Mouse (Mus musculus): ENCODE measurements around the gene Hipk1. TPM values are rescaled to one million over a fixed set of nuclear protein-coding genes. Genes with fewer than 3 reads are reported as not detected.
"Not testable (repeated sequence)": the region's sequence is repeated elsewhere in the genome, so short reads cannot be mapped to it uniquely, and the experiment has no call there.

Gene Hipk1
- polyA plus RNA-seq, 1 experiment from 2014 or later = 29.3 TPM

DNA sequence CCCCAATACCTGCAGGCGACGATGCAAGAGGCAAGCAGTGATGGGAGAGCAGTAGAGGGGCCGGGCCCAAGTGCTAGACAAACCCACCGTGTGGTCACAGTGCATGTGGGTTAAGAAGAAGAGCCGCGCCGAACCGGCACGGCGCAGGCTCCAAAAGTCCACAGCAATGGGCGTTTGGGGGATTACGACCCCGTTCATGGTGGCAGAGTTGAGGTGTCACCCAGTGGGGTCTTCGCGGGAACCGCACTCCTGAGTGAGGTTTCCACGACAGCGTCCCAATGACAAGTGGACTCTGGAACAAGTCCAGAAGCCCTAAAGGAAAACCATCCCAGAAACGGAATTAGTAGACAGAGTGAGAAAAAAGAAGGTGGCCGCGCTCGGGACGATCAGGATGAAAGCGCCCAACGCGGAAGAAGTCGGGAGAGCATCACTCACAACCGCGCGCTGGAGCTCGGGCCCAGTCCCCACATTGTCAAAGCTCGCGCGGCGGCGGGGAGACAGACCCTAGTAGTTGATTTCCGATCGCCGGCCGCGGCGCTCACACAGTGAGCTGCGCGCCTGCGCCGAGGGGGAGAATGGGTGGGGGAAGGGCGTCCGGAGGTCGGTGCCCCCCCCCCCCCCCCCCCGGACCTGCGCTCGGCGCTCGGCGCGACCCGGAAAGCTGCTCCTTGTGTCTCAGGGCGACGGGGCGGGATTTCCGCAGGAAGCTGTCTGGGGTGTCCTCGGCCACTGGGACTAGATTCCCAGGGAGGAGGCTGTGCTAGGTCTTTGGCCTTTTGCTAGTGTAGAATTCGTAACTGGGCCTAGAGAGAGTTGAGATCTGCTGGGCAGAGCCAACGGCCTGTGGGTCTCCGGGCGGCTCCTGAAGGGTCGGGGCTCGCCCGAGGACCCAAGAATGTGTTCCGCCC lies 17.8 kb upstream of the Hipk1 start, which contains the start of the genes Dclre1b, Ap4b1 and Gm43064:
TSS of gene Dclre1b (minus strand) at position 554 of the 908 bp plus-strand sequence.
TSS of gene Ap4b1 (plus strand) at position 630 of the 908 bp plus-strand sequence.
TSS of gene Gm43064 (plus strand) at position 683 of the 908 bp plus-strand sequence.
- peaks cover 17% of the 10 kb centered on the region for H3K36me3 ChIP-seq (ENCODE audit: inconsistent target)
- H3K4me3 ChIP-seq (ENCODE audit: inconsistent target) = peak within 1 kb of the TSS; percentile 95
- H3K27ac ChIP-seq = peak within 1 kb of the TSS; percentile 83
- under 1% methylated on average over 58 of the region's 70 CpGs for WGBS (ENCODE audit: missing documents)
- H3K79me2 ChIP-seq (ENCODE audit: inconsistent target) = peaks cover 55% of the 10 kb centered on the region

DNA sequence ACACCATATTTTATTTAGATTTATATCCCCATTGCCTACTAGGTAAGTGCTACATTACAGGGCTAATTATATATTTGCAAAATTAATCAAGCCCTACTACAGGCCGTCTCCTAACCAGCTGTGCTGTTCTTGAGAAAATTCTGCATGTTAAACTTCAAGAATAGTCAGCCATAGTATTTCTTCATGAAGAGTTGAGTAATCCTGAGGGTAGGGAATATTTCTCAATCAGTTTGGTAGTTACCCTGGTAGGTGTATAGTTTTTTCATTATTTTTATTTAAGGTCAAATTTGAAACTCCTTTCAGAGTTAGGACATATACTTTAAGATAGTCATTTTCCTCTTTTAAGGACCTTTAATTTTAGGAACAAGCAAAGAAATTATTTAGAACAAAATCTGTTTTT lies 14.3 kb upstream of the Hipk1 start:
- peaks cover 55% of the 10 kb centered on the region for H3K79me2 ChIP-seq (ENCODE audit: inconsistent target)
- no peak overlapping the region for H3K4me3 ChIP-seq (ENCODE audit: inconsistent target)
- no peaks in the 10 kb centered on the region; the same call in 1 of the 2 replicates for H3K36me3 ChIP-seq (ENCODE audit: inconsistent target)
- WGBS (ENCODE audit: missing documents) = 50% methylated on average over 1 of the region's 1 CpGs
- peak overlapping the region; percentile 31 for H3K27ac ChIP-seq

DNA sequence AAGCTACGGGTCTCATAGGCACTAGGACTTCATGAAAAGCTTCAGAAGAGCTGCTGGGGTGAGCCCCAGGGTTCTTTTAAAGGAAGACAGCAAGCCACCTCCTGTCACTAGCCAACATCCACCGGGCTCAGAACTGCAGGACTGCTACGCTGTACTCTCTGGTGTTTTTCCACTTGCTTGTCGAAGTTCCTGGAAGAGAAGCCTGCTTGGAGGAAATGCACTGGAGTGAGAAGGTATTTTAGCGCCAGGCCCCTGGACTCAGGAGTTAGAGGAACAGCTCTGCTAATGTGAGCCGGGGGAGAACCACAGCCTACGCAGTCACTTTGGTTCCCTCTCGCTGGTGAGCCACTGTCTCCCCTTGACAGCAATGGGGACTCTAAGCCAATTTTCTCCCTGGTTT lies 11.5 kb upstream of the Hipk1 start:
- no peaks in the 10 kb centered on the region; the same call in 1 of the 2 replicates for H3K36me3 ChIP-seq (ENCODE audit: inconsistent target)
- 27% methylated on average over 8 of the region's 8 CpGs for WGBS (ENCODE audit: missing documents)
- H3K79me2 ChIP-seq (ENCODE audit: inconsistent target) = peaks cover 37% of the 10 kb centered on the region
- H3K4me3 ChIP-seq (ENCODE audit: inconsistent target) = no peak overlapping the region
- H3K27ac ChIP-seq = peak overlapping the region; percentile 98

DNA sequence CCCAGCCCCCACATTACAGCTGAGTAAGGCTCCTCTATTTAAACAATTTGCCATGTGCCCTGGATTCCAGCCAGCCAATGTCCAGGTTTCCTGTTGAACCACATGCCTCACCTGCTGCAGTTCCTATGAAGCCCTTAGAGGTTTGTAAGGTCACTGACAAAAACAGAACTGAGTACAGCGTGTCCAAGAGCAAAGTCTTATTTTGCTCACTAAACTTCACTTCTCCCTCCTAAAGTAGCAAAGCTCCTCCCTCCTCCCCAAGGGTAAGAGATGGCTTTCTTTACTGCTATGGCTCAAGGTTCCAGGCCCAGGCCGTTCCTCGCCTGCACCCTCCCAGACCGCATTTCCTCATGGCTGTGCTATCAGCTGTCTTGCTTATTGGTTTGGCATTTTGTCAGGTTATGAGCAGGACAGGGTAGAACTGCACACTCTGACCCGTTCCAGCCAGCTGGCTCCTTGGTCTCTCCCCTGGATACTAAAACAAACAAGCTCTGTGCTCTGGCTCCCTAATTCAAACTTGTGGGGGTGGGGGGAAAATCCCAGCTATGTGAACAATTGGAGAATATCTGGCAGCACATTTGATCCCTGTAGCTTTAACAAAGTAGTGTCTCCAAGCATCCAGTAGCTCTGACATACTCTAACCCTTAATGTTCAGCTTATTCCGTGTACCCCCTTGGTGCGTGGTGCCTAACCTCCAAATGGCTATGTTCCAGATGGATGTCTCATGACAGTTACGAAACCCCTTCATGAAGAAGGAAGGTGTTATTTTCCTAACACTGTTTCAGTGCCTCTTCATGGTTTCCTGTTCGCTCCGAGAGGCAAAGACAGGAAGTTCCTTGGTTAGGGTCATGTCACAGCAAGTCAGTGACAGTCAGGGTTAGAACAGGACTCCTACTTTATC lies 10.5 kb upstream of the Hipk1 start:
- WGBS (ENCODE audit: missing documents) = 2% methylated on average over 10 of the region's 10 CpGs

DNA sequence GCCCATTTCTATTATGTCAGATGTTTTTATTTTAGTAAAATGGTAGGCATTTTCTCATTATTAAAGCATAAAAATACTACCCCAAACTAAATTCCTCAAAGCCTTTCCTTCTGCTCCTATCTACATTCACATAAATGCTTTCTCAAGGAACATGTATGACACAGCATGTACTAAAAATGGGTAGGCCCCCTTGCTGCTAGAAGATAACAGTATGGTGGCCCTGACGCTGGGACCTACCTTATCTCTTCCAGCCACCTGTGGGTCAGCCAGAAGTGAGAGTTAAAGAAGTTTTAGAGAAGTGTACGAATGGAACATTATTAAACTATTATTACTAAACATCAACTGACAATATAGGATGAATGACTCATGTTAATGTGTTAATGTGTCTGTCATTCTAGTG lies 8.1 kb upstream of the Hipk1 start:
- no peaks in the 10 kb centered on the region; the same call in 1 of the 2 replicates for H3K36me3 ChIP-seq (ENCODE audit: inconsistent target)
- no peak overlapping the region for H3K27ac ChIP-seq
- no peak overlapping the region for H3K4me3 ChIP-seq (ENCODE audit: inconsistent target)
- 43% methylated on average over 2 of the region's 2 CpGs for WGBS (ENCODE audit: missing documents)
- H3K79me2 ChIP-seq (ENCODE audit: inconsistent target) = peaks cover 12% of the 10 kb centered on the region; the same call in 1 of the 2 replicates

More for the DNA sequence above, 10.5 kb upstream of the Hipk1 start:
- no peak overlapping the region for H3K4me3 ChIP-seq (ENCODE audit: inconsistent target)
- H3K79me2 ChIP-seq (ENCODE audit: inconsistent target) = peaks cover 27% of the 10 kb centered on the region; the same call in 1 of the 2 replicates
- peak overlapping the region; percentile 98 for H3K27ac ChIP-seq
- no peaks in the 10 kb centered on the region; the same call in 1 of the 2 replicates for H3K36me3 ChIP-seq (ENCODE audit: inconsistent target)

DNA sequence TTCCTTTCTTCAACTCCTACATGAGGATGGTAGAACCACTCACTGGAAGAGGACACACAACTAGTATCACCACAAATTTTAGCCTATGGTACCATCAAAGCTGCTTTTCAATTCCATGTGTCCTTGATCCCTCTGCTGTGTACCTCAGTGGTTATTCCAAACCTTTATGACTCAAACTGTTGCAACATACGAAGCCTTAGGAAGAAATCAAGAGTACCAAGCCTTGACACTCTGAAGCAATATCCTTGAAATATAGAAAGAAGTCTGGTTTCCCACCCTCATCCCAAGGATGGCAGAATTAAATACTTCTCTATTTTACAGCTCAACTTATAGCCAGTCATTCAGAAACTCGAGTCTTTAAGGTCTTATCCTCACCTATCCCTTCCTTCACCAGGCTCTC lies 5.0 kb upstream of the Hipk1 start:
- WGBS (ENCODE audit: missing documents) = 35% methylated on average over 2 of the region's 2 CpGs
- no peaks in the 10 kb centered on the region for H3K36me3 ChIP-seq (ENCODE audit: inconsistent target)

DNA sequence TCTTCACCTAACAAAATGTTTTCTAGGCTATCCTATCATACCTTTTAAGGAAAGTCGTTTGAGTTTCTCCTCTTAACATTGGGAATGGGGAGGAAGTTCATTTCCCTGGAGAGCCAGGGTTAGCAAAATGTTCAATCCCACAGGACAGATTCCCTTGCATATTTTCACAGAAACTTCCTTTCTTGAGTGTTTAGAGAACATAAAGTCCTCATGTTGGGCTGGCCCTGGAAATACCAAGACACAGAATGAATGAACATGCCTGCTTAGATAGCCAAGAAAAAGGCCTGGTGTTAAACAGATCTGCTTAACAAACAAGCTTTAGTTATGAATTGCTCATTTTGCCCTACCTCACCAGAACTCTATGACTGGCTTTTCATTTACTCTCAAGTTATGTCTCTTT lies 1.2 kb upstream of the Hipk1 start:
- H3K4me3 ChIP-seq (ENCODE audit: inconsistent target) = no peak overlapping the region
- H3K79me2 ChIP-seq (ENCODE audit: inconsistent target) = peaks cover 31% of the 10 kb centered on the region
- 71% methylated on average over 1 of the region's 1 CpGs for WGBS (ENCODE audit: missing documents)
- H3K27ac ChIP-seq = no peak overlapping the region
- no peaks in the 10 kb centered on the region for H3K36me3 ChIP-seq (ENCODE audit: inconsistent target)

More for the DNA sequence above, 5.0 kb upstream of the Hipk1 start:
- no peak overlapping the region for H3K4me3 ChIP-seq (ENCODE audit: inconsistent target)
- no peaks in the 10 kb centered on the region for H3K79me2 ChIP-seq (ENCODE audit: inconsistent target)
- H3K27ac ChIP-seq = no peak overlapping the region

DNA sequence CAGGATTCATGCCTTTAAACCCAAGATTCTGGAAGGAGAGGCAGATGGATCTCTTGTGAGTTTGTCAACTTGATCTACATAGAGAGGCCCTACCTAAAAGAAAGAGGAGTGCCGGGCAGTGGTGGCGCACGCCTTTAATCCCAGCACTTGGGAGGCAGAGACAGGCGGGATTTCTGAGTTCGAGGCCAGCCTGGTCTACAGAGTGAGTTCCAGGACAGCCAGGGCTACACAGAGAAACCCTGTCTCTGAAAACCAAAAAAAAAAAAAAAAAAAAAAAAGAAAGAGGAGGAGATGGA lies 696 bp upstream of the Hipk1 start:
- not testable (repeated sequence) for H3K36me3 ChIP-seq (ENCODE audit: inconsistent target); H3K4me3 ChIP-seq (ENCODE audit: inconsistent target); H3K27ac ChIP-seq
- peaks cover 36% of the 10 kb centered on the region for H3K79me2 ChIP-seq (ENCODE audit: inconsistent target)
- 96% methylated on average over 3 of the region's 5 CpGs for WGBS (ENCODE audit: missing documents)

DNA sequence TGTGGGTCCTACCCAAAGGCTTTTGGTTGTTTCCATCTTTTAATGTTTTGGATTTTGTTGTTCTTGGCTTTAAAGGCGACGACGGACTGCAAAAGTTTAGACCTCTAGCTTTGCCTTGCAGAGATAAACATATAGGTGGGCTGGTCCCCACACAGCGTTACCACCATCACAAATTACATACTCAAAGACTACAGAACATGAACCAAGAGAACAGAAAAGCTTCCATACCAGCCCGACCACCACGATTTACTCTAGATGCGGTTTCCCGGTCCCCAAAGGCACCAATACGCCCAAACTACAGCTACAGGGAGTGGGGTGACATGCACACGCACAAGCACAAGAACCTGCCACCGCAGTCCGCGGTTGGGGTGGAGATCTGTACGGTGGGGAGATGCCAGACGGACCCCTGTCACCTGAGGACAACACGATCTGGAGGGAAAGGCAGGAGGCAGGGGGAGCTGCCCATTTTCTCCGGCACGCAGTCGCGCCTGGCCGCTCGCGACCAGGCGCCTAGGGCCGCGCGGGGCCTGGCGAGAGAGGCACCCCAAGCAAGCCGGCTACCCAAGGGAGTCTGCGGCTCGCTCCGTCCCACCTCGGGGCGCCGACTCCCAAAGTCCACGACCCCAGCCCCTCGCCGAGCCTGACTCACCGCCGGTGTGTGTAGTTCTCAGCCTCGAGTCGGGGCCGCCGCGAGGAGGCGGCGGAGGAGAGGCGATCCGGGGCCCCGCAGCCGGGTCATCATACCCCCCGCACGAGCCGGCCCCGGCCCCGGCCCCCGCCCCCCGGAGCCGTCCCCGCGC lies 817 bp downstream of the Hipk1 start:
- peak overlapping the region; percentile 88 for H3K4me3 ChIP-seq (ENCODE audit: inconsistent target)
- peaks cover 51% of the 10 kb centered on the region for H3K79me2 ChIP-seq (ENCODE audit: inconsistent target)
- under 1% methylated on average over 47 of the region's 61 CpGs for WGBS (ENCODE audit: missing documents)
- no peaks in the 10 kb centered on the region for H3K36me3 ChIP-seq (ENCODE audit: inconsistent target)
- peak overlapping the region; percentile 60 for H3K27ac ChIP-seq

DNA sequence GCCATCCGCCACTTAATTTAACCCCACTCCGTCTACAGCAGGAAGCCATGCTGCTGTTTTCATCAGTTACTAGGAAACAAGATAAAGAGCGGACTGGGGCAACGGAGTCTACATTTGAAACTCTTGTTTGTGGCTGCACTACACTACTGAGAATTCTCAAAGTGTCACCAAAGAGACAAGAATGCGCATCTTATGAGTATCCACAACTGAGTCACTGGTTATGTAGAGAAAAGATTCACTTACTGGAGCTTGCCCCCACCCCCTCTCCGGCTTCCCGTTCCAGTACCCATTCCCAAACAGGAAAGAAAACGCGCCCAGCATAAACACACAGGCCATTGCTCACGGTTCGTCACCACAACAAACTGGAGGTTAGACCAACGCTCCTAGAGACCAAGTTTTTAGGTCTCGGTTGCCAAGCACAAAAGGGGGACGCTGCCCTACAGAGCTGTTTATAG lies 1.4 kb downstream of the Hipk1 start:
- Histone ChIP-seq H3K27ac (peak overlapping the region; percentile 60), H3K79me2 (ENCODE audit: inconsistent target) (peaks cover 58% of the 10 kb centered on the region), H3K36me3 (ENCODE audit: inconsistent target) (no peaks in the 10 kb centered on the region), H3K4me3 (ENCODE audit: inconsistent target) (peak overlapping the region; percentile 88)
- under 1% methylated on average over 14 of the region's 14 CpGs for WGBS (ENCODE audit: missing documents)

DNA sequence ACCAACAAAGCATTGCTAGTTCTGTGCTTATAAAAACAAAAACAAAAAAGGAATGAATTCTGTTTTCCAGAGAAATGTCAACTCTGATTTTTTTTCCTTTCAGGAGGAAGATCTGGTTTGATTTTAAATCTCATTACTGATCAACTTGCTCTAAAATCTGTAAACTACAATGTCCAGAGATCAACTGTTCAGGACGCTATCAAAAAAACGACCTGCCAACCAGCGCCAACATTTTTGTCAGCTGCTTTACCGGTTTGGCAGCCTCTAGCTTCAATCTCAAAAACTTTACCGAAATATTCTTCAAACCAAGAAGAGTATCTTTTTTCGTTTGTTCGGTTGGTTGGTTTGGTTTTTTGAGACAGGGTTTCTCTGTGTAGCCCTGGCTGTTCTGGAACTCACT lies 2.3 kb downstream of the Hipk1 start:
- H3K4me3 ChIP-seq (ENCODE audit: inconsistent target) = peak overlapping the region; percentile 88
- H3K36me3 ChIP-seq (ENCODE audit: inconsistent target) = no peaks in the 10 kb centered on the region
- peaks cover 66% of the 10 kb centered on the region for H3K79me2 ChIP-seq (ENCODE audit: inconsistent target)
- WGBS (ENCODE audit: missing documents) = 59% methylated on average over 7 of the region's 7 CpGs
- H3K27ac ChIP-seq = peak overlapping the region; percentile 60; the same call in 1 of the 2 replicates

DNA sequence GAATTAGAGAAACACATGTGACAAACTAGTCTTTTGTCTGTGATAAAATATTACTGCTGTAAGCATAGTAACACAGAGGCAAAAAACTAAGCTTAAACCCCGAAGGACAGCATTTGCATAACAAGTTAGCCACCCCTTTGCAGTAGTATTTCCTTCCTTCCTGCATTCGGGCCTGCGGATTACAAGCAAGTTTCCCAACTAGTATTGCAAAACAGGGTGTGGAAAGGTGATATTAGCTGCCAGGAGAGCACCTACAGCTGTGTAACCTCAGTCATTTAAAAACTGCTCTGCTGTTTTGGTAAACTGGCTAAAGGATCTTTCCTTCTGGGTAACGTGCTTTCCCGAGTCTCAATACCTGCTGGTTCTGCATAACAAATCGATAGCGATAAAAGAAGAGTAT lies 4.1 kb downstream of the Hipk1 start:
- no peak overlapping the region for H3K4me3 ChIP-seq (ENCODE audit: inconsistent target)
- peaks cover 84% of the 10 kb centered on the region for H3K79me2 ChIP-seq (ENCODE audit: inconsistent target)
- 28% methylated on average over 7 of the region's 7 CpGs for whole genome bisulfite sequencing (ENCODE audit: missing documents)
- H3K36me3 ChIP-seq (ENCODE audit: inconsistent target) = no peaks in the 10 kb centered on the region
- H3K27ac ChIP-seq = no peak overlapping the region

DNA sequence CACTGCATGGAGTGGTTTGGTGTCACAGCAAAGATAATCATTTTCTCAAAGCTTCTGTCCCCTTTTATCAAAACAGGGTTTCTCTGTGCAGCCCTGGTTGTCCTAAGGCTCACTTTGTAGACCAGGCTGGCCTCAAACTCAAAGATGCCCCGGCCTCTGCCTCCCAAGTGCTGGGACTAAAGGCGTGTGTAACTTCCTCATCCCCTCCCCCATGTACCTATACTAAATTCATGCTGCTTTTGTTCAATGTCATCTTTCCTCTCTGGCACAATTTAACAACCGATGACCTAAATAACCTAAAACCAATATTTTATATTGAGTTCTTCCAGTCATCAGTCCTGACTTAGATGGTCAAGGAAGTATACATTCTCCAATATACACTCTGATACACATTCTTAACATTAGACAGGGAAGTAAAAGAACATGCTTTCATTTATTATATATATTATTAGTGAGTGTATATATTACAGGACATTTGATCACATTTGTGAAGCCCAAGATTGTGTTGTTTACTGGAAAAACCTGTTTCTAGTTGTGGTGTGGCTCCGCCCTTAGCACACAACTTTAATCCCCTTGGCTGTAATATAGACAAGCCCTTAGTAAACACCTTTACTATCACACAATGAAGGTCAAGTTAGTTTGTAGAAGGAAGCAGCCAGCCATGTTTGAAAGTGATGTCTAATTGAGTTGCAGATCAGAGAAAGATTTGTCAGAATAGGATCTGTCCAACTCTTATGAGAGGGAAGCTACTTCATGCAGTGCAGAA lies 8.3 kb downstream of the Hipk1 start:
- Histone ChIP-seq H3K27ac (no peak overlapping the region), H3K79me2 (ENCODE audit: inconsistent target) (peaks cover 100% of the 10 kb centered on the region), H3K36me3 (ENCODE audit: inconsistent target) (no peaks in the 10 kb centered on the region), H3K4me3 (ENCODE audit: inconsistent target) (no peak overlapping the region)
- WGBS (ENCODE audit: missing documents) = 31% methylated on average over 4 of the region's 4 CpGs
